Mouse (Mus musculus) right cerebral cortex, postnatal 36 days (tissue): Measurements from ENCODE around the gene Ssbp3.

ENCODE experiments used
- DNase-seq, 2 experiments: peaks; one replicate each; pipeline ENCODE4 v3.0.0; 2022; ENCODE audit warnings: low spot score in 2 of 2, mixed read lengths in 1 of 2

The Ssbp3 gene

GRCm38 (mm10) chr4:106934931-106935582 lies 24.6 kb downstream of the Ssbp3 start:
- DNase-seq = peak; percentile 42 to 54

- no peak for DNase-seq
Observed at GRCm38 (mm10) chr4:106935583-106935935, 25.1 kb downstream of the Ssbp3 start.

- no peak for DNase-seq
Observed at GRCm38 (mm10) chr4:106936041-106936440, 25.5 kb downstream of the Ssbp3 start.

- no peak for DNase-seq
Observed at GRCm38 (mm10) chr4:106936741-106937140, 26.2 kb downstream of the Ssbp3 start.

DNA sequence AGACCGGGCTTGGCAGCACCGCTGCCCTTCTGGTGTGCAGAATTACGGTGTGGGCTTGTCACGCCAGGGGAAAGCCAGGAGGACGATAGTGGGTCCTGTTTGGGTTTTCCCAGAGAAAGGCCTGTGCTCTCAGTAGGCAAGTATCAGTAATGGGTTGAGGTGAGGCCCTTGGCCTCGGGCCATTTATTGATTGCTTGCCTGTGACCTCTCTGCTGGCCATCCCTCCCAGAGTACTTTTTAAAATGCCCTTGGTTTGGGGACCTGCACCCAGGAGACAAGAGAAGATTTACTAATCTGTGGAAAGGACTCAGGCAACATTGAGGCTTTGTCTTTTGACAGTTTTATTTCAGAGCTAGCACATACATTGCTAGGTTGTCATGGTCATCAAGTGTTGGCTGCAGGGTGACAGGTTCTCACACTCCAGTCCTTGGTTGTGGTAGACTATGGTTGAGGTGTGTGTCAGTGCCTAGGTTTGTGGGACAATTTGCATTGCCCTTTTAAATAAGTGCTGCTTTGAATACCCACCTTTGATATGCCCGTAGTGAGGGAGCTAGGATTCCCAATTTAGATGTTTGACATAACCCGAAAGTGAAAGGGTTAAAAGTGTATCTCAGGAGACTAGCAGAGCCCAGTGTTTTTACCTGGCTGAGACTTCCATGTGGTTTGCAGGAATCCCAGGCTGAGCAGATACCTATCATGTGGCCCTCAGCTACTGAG lies 28.2 kb downstream of the Ssbp3 start:
- DNase-seq = no peak

- peak in 1 of 2 experiments; percentile 18 for DNase-seq
Observed at GRCm38 (mm10) chr4:106939223-106939918, 28.9 kb downstream of the Ssbp3 start.

DNA sequence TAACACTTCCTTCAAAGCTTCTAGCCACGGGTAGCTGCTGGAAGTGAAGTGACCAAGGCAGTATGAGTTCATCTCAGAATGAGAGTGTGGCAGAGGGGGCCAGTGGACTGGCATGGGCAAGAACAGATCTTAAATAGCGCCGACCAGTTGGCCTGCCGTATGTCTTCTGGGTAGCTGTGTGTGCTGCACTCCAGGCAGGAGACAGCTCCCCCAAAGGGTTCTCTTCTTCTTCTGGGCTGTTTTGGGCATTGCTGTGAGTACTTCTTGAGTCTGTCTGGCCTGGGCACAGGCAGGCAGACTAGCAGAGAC lies 29.4 kb downstream of the Ssbp3 start:
- DNase-seq = no peak

DNA sequence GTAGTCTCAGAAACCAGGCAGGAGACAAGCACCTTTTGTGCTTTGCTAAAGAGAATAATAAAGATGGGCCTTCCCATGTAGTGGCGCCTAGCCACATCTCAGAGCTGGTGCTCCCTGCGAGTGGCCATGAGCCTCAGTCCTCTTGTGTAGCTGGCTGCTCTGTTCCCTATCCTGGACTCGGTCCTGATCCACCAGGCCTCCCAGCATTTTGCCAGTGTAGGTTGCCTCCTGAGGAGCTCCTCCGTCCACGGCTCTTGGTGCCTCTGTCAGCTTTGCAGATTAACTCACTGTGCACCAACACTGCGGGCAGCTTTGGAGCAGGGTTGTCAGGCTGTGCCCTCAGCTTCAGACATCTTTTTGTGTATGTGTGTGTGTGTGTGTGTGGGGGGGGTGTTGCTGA lies 30.4 kb downstream of the Ssbp3 start:
- DNase-seq = no peak

DNA sequence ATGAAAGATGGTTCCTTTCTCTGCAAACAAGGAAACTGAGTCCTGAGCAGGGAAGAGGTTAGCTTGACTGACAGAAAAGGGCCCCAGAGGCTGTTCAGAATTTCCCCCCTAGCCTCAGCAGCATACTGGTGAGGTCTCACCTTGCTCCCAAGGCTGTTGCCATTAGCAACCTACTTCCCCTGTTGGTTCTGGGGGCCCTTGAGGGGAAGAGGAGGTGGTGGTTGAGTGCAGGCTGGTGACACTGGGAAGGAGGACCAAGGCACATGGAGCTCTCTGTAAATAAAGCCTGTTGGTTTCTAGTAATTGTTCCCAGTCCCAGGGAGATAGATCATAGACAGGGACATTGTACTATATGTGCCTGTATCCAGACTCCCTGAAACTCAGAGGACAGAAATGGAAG lies 31.0 kb downstream of the Ssbp3 start:
- no peak for DNase-seq

DNA sequence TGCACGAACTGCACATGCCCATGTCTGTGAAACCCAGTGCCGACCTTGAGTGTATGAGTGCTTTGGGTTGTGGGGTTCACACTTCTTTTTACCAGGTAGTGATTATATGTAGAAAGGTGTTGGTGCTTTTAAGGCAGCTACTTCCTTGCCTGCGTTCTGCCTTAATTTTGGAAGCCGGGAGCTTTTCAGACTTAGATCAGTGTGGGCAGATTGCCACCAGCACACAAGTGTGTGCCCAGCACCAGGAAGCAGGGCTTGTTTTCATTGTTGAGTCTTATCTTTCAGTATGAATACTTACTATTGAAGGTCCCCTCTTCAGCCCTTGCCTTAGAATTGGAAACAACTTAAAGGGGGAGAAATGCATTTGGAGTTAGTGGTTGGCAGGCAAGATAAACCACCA lies 32.0 kb downstream of the Ssbp3 start:
- DNase-seq = no peak

GRCm38 (mm10) chr4:106943627-106944026 lies 33.1 kb downstream of the Ssbp3 start:
- DNase-seq = no peak

DNA sequence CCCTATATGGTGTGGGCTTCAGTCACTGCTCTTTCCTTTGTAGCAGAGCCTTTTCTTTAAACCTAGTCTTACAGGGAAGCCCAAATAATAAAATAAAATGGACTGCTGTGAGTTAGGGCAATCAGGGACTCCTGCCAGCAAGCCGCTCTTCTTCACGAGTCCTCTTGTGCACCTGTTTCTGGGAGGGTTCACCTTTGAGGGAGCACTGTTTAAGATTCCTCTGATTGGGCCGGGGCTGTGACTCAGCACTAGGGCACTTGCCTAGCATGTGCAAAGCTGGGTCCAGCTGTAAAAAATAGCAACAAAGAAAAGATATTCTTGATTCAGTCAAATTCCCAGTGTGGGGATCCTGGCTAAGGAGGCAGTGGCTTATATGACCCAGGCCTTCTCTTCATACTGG lies 34.4 kb downstream of the Ssbp3 start:
- no peak for DNase-seq

DNA sequence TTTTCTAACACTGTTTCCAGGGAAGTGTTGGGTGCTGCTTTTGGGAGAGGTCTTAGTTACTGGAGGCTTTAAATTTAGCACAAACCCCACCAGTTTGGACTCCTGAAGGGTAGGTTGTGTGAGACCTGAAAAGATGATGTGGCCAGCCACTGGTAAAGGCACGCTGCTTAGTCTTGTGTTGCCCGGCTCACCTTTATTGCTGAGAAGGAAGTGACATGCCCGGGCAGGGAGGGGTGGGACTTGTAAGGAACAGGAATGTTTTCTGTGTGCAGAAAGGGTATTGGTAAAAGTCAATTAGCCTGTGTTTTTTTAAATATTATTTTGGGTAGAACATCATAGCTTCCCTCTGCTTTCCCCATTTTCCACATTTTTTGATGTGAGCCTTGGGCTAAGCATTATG lies 37.2 kb downstream of the Ssbp3 start:
- no peak for DNase-seq

GRCm38 (mm10) chr4:106948546-106948945 lies 38.0 kb downstream of the Ssbp3 start:
- DNase-seq = no peak

DNA sequence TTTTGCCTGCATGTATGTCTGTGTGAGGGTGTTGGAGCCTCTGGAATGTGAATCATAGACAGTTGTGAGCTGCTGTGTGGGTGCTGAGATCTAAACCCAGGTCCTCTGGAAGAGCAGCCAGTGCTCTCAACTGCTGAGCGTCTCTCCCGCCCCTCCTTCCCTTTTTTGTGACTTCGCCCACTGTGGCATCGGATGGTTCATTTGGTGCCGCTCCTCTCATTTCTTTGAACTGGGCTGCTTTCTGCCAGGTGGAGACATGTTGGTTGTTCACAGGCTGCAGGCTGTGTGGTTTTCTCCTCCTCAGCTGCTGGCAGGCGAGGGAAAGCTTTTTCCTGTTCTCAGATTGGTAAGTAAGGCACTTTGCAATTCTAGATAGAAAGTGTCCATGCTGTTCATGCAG lies 38.7 kb downstream of the Ssbp3 start:
- DNase-seq = no peak

- DNase-seq = no peak
Observed at GRCm38 (mm10) chr4:106950801-106951200, 40.3 kb downstream of the Ssbp3 start.

GRCm38 (mm10) chr4:106951455-106951854 lies 41.0 kb downstream of the Ssbp3 start:
- no peak for DNase-seq

DNA sequence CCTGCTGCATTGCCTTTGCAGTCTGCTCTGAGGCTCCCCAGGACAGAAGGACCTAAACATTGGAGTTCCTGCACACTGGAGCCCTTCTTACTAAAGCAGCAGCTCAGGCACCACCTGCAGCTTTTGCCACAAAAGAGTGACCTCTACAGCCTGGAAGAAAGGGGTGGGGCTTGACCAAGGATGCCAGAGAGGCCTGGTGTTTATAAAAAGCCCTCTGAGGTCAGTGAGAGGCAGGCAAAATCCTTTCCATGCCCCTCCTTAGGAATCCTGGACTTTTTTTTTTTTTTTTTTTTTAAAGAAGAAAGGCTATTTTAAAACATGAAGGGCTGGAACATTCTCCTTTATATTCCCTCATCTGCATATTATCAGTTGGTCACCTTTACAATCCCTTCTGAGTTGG lies 42.7 kb downstream of the Ssbp3 start:
- no peak for DNase-seq

DNA sequence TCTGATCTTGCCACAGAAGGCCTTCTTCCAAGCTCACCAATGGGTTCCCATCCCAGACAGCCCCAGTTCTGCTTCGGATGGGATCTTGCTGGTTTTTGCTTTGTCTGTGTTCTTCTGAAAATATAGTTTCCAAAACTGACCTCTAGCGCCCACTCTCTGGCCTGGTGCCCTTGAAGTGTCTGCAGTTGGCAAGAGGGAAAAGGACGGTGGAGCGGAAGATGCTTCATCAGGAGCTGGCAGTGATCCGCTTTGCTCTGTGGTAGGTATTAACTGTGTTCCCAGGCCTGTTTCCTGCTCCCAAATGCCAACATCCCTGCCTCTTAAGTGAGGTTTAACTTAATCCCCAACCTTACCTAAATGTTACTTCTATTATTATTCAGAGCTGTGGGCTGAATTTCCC lies 43.3 kb downstream of the Ssbp3 start:
- no peak for DNase-seq

GRCm38 (mm10) chr4:106955729-106956712 lies 45.5 kb downstream of the Ssbp3 start:
- peak; percentile 52 to 74 for DNase-seq

GRCm38 (mm10) chr4:106958117-106958516 lies 47.6 kb downstream of the Ssbp3 start:
- DNase-seq = no peak

GRCm38 (mm10) chr4:106958561-106958960 lies 48.1 kb downstream of the Ssbp3 start:
- DNase-seq = no peak
